Mouse (Mus musculus) gastrocnemius, postnatal 10 days (tissue): ENCODE measurements around the gene Csf2rb. TPM values are rescaled to one million over a fixed set of nuclear protein-coding genes. Genes with fewer than 3 reads are reported as not detected.
"Not testable (repeated sequence)": the region's sequence is repeated elsewhere in the genome, so short reads cannot be mapped to it uniquely, and the experiment has no call there.

Experiments
- DNase-seq: peaks from one replicate; pipeline ENCODE4 v3.0.0; 2021; ENCODE audit warnings: mixed read lengths
- long read RNA-seq, 2 experiments: library from polyadenylated mRNA; stranded (forward); transcript quantifications; one replicate each; pipeline ENCODE4 v2.0.0; 2021
- total RNA-seq, 2 experiments: library from RNA; stranded (reverse); gene quantifications; 2 replicates each; pipeline ENCODE4 v1.2.3; 2021

The Csf2rb gene
- 1 to 10 TPM; 4.0 to 4.4 TPM for total RNA-seq
- long read RNA-seq, experiment 1, full-length matches to known transcripts, result 1 of 2 reads
- long read RNA-seq, experiment 1, partial matches to known transcripts, result 0 of 2 reads
- long read RNA-seq, experiment 1, other reads (novel, unspliced or antisense), result 1 of 2 reads
- long read RNA-seq, experiment 2, result 0 reads

GRCm38 (mm10) chr15:78325671-78326339 lies at the start of gene Csf2rb:
TSS of gene Csf2rb (plus strand) at chr15:78325752.
- DNase-seq, result no peak

DNA sequence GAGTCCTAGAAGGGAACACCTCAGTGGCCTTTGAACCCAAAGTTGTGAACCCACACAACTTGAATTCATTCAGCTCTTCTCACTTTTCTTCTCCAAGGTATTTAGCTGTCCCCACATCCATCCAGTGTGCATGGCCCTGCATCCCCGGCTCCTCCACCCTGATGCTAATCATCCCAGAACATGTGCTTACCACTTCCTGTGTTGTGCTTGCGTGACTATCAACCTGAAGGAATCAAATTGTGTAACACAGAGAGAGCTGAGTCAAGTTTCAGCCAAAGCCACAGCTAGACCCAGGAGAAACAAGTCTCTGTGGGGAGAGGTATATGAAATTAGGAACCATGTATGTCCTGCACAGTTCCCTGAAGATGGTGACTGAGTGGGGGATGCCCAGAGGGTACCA lies 47.2 kb upstream of the Csf2rb start:
- no peak for DNase-seq

DNA sequence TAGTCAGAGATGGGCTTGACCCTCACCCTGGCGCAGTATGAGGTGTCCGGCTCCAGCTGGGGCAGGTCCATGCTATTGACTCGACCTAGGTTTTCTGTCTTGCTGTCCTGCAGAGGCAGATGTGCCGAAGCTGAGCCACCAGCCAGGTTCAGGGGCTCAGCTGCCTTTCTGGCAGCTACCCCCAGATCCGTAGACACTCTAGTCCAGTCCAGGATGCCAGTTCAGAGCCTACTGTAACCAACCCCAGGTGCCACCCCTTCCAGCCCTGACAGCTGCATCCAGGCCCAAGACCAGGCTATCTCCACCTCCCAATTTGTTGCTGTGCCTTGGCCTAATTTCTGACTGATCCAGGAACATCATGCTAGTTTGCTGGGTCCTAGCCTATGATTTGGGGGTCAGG lies 37.6 kb upstream of the Csf2rb start:
- DNase-seq, result no peak

DNA sequence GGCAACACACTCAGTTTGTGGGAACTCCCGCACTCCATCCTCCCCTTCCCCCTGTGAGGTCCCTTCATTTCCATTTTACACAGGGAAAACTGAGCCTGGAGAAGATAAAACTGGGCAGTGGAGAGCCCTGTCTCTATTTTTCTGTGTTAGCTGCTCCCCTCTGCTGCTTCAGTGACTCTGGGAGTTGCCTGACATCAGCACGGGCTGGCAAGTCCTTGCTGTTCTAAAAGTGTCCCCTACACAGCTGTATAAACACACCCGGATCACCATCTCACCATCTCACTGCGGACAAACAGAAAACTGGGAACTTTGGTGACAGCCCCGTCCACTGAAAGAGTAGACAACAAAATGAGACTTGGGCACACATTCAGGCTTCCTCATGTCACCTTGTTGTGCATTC lies 35.8 kb upstream of the Csf2rb start:
- not testable (repeated sequence) for DNase-seq

- DNase-seq, result not testable (repeated sequence)
These were observed 32.3 kb upstream of the Csf2rb start for GRCm38 (mm10) chr15:78293228-78293627.

DNA sequence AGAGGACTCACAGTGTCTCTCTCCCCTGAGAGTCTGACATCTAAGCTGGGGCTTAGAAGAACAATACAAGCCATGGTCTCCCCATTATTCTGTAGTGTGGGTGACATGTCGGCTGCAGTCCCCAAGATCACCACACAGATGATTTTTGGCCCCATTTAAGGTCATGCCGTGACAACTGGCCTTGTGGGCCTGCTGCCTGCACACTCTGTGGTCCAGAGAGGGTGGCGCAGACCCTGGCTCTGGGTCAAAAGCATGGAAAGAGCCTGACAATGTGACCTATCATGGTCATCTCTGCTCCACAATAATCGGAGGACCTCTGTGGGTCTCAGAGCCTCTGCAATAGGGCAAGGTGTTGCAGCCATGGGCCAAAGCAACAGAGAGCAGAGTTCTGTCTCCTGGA lies 31.8 kb upstream of the Csf2rb start:
- no peak for DNase-seq

GRCm38 (mm10) chr15:78298558-78298957 lies 27.0 kb upstream of the Csf2rb start:
- no peak for DNase-seq

GRCm38 (mm10) chr15:78299641-78300040 lies 25.9 kb upstream of the Csf2rb start:
- DNase-seq, result no peak

DNA sequence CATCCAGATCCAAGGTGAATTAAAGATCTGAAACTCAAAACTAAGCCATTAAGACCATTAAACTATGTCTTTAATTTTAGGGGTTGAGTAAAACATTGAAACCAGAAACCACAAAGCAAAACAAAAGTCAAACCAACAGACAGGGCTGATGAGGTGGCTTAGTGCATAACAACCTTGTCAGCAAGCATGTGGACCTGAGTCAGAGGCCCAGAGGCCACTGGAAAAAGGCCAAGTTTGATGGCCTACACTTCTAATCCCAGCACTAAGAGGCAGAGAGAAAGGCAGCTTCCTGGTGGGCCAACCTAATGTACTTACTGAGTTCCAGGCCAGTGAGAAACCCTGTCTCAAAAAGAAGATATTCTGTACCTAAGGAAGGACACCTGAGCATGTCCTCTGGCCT lies 24.8 kb upstream of the Csf2rb start:
- no peak for DNase-seq

GRCm38 (mm10) chr15:78302718-78303117 lies 22.8 kb upstream of the Csf2rb start:
- no peak for DNase-seq

DNA sequence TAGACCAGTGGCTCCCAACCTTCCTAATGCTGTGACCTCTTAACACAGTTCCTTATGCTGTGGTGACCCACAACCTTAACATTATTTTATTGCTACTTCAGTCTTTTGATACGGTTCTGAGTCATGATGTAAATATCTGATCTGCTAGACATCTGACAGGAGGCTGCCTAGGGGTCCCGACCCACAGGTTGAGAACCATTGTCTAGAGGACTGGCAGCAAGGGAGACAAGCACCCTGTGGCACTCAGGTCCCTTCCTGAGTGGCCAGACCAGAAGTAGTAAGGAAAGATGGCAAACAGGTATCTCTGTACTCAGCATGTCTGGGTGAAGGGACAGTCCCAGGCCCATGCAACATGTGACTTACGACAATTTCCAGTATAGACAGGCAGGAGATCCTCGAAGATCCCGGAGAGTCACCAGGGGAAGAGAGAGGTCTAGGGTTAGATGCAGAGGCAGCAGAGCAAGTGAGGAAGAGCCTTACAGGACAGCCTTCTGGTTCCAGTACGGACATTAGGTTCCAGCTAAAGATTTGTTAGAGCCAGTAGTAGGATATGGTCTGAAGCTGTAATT lies 21.8 kb upstream of the Csf2rb start:
- no peak for DNase-seq

- no peak for DNase-seq
These were observed 20.1 kb upstream of the Csf2rb start, which contains the start of gene Csf2rb2 for GRCm38 (mm10) chr15:78305341-78305933. TSS of gene Csf2rb2 (minus strand) at chr15:78305721.

DNA sequence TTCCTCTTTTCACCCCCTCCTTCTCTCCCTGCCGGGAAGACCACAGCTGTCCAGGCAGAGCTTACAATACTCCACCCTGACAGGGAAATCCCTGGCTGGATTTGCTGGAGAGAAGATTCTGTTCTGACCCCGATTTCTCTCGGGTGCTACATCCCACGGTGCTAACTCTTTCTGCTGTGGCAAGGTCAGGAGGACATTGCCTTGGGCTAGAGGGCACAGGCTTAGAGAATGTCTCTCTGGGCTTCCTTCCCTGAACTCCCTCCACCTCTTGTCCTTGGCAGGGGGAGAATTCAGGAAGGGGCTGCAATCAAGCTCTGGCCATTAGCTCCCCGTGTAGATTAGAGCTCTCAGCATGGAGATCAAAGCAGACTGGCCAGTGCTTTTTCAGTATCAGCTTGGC lies 15.7 kb upstream of the Csf2rb start:
- no peak for DNase-seq

GRCm38 (mm10) chr15:78310971-78311370 lies 14.6 kb upstream of the Csf2rb start:
- DNase-seq, result no peak

DNA sequence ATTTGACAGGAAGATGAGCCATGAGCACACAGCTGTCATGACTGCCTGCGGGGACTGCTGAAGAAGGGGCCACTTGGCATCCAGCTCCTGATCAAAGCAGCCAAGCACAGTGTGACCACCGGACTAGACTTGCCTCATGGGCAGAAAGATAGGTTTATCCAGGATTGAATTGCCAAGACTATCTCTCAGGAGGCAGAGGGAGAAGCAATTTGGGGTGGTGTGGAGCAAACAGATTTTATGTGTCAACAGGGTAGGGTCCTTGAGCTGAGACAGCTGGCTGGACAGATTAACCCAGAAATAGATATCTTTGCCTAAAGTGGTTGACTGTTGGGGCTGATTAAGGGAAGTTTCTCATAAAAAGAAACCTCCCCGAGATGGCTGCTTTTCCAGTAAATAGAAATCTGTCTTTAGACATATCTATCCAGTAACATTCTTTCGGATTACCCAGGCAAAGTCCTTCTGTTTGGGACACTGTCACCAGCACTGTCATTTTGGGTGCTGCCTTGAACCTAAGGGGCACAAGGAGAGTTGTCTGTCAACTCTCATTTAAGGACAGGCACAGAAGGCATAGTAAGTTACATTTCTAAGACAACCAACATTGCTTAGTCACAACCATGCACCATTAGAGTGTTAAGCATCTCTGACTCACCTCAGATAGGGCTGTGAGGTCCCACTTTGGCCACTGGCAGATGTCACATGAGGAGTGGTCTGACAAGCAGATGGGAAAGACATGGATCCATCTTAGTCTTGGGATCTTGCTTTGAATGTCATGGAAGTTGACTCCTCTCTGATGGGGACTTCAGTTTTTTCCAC lies 12.9 kb upstream of the Csf2rb start:
- DNase-seq, result not testable (repeated sequence)

DNA sequence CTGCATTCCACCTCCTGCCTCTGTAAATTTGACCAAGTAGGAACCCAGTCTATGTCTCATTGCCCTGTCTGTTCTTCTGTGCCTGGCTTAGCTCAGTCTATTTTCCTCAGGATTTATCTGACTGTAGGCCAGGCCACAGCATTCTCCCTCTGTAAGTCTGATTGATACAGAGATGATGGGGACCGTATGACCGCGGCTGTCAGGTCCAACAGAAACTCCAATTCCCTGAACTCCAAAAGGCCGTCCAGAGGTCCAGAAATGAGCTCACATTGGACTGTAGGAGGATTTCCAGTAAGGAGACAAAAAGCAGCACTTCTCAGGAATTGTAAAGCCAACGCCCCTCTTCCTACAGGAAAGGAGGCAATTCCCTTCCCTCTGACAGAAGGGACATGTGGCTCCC lies 11.9 kb upstream of the Csf2rb start:
- DNase-seq, result not testable (repeated sequence)

GRCm38 (mm10) chr15:78318338-78319171 lies 7.0 kb upstream of the Csf2rb start:
- not testable (repeated sequence) for DNase-seq

DNA sequence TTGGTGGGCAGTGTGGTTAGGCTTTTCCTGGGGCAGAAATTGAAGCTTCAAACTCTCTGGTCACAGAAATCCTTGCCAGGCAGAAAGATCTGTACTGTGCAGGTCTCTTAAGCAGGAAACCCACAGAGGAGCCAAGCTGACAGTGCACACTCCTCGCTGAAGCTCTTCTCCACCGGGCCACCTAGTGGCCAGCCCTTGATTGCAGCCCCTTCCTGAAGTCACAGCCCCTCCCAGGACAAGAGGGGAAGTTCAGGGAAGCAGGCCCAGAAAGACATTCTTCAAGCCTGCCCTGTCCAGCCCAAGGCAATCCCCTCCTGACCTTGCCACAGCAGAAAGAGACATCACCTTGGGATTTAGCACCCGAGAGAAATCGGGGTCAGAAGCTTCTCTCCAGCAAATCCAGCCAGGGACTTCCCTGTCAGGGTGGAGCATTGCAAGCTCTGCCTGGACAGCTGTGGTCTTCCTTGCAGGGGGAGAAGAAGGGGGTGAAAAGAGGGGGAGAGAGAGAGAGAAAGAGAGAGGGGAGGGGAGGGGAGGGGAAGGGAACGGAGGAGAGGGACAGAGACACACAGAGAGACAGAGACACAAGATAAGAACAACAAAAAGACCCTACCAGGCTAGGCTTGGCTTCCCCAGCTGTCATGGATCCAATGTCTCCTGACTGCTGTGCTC lies 4.6 kb upstream of the Csf2rb start:
- peak; percentile 83 for DNase-seq

GRCm38 (mm10) chr15:78323366-78323765 lies 2.2 kb upstream of the Csf2rb start:
- DNase-seq, result no peak

DNA sequence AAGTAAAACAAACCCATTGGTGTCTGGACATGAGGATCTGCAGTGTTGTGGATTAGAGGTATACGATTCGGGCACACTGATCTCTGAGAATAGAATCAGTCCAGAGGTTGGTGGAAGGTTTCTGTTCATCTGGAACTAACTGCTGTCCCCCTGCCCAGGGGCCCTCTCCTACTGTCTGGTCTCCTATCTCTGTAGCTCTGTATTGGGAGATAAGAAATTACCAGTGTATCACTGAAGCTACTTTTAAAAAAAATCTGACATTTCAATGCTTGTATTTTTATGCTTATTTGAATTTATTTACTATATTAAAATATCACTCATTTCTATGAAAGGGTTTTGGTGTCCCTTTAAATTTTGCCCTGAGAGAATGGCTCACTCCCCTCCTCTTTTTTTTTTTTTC lies 1.3 kb upstream of the Csf2rb start:
- DNase-seq, result no peak

DNA sequence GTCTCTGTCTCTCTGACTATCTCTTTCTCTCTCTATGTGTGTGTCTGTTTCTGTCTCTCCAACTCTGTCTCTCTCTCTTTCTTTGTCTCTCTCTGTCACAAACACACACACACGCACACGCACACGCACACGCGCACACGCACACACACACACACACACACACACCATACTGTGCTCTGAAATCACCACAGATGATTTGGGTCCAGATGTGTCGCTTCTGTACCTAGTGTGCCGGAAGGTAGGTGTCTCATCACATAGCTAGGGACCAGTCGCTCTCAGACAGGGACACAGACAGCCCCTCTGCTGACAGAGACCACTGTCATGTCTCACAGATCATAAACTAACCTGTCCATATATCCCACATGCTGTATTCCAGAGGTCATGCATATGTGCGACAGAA lies 1.2 kb downstream of the Csf2rb start:
- DNase-seq, result no peak
